Mouse (Mus musculus): ENCODE measurements around the gene A630001G21Rik.

- TF ChIP-seq CTCF (conservative IDR thresholded peaks at IDR 0.05; ENCODE audit: insufficient read depth, insufficient read length, low read depth, low read length) (no peak), POLR2A (IDR thresholded peaks at IDR 0.05; ENCODE audit: low read depth, low read length) (no peak)
Observed at GRCm38 (mm10) chr1:85827166-85827565, 48.7 kb upstream of the A630001G21Rik start.

Data from kidney, adult 2 months (tissue).